Mouse (Mus musculus) adrenal gland, adult (tissue): ENCODE results near the gene Emc8.

Experiments
- DNase-seq, 2 experiments: peaks; one replicate each; pipeline ENCODE4 v3.0.0; 2022 to 2023; ENCODE audit warnings: low spot score in 1 of 2; ENCODE audit not compliant: inconsistent age in 2 of 2

Emc8 gene

GRCm38 (mm10) chr8:120642031-120642662 is 26.2 kb downstream of the Emc8 start:
- DNase-seq, result no peak

- no peak for DNase-seq
These were observed 27.1 kb downstream of the Emc8 start for GRCm38 (mm10) chr8:120641245-120641644.

GRCm38 (mm10) chr8:120634329-120634839 is 34.0 kb downstream of the Emc8 start:
- peak; percentile 85 to 93 for DNase-seq

DNA sequence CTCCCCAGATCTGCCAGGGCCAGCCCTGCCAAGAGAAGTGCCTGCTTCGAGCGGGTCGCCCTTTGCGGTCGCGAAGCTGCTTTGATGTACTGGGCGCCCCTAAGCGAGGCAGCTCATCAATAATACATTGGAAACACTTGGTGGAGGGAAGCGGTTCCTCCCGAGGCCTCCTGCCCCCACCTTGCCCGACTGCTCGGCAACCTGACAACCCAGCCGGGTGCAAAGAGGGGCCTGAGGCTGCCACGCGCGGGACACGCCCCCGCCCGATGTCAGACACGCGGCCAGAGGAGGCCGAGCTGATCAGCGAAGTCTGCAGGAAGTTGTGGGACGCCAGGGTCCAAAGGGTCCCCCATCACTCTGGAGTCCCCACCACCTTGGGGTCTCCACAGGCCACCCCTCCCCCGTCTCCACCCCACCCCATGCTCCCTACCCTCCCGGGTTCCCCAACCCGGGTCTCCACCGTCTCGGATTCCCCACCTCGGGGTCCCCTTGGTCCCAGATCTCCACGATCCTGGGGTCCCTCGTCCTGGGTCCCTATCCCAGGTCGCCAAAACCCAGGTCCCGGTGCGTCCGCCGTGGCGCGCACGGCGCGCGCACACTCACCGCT is 34.6 kb downstream of the Emc8 start:
- peak; percentile 47 to 67 for DNase-seq

DNA sequence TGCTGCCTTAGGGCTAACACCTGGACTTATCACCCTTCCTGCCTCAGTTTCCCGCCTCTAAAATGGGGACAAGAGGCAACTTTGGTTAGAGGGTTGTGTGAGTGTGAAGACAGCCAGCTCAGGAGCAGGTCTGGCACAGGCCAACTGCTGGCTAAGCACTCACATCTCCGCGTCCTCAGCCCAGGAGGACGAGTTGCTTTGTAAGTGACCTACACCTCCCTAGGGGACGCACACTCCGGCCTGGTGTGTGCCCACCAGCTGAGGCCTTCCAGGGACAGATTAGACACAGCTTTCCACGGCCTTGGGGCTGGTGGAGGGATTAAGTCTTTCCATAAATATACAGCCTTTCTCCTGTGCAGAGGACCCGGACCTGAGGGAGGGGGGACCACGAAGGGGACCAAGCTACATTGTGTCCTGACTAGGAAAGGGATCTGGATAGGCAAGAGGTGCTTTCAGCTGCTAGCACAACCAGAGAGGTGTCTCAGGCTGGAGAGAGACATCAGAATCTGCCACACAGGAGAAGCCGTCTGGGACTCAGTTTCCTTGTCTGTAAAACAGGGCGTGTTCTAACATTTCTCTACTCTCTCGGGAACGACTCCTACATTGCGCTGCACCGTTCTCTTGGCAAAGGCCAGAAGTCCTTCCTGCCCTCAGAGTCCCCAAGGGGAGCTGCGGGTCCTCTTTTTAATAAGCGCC is 35.3 kb downstream of the Emc8 start:
- DNase-seq, result no peak

DNA sequence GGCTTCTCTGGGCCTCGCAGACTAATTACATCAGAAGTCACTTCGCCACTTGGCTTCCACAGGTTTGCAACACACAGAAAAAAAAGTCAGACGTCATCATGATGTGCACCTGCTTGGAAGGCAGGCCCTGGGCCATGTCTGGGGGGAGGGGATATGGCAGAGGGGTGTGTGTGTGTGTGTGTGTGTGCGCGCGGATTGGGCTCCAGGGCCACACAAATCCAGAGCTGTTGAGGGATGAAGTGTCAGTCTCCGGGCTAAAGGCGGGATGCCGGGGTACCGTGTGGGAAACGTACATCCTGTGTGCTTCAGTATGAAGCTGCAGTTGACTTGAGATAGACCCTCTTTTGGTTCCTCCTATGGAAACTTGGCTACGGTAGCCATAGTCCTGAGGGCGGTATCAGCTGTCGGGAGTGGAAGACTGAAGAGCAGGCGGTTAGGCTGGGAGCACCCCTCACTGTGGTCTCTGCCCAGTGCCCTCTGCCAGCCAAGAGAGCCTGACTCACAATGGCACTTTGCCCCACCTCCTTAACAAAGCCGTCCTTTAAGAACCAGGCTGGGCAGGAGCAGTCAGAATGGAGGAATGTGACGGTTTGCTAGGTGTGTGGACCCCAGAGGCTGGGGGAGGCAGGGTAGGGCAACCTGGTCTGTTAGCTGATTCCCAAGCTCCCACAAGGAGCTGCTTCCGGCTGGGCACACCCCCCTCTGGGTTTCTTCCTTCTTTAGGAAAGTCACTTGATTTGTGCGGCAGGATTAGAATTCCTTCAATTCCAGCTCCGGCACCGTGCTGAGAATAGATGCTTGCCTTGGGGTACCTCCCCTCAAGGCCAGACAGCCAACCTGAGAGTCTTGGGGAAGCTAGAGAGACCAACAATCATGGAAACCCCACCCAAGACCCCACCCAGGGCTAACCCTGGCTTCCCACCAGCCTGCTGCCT is 36.7 kb downstream of the Emc8 start:
- DNase-seq, result no peak

DNA sequence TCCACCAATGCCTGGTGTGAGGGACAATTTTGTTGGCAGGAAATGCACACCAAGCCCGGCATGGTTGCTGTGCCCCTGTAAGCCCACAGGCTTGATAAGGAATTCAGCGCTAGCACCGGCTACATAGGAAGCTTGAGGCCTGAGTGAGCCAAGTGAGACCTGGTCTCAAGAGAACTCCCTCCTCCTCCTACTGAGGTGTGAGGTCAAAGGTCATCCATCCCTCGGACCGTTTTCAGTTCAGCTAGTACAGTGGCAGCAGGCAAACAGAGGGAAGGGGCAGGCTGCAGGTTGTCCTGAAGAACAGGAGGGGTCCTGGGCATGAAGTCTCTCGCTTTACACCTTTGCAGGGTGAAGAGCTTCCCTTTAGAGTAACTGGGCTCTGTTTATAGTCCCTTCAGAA is 37.5 kb downstream of the Emc8 start:
- no peak for DNase-seq

DNA sequence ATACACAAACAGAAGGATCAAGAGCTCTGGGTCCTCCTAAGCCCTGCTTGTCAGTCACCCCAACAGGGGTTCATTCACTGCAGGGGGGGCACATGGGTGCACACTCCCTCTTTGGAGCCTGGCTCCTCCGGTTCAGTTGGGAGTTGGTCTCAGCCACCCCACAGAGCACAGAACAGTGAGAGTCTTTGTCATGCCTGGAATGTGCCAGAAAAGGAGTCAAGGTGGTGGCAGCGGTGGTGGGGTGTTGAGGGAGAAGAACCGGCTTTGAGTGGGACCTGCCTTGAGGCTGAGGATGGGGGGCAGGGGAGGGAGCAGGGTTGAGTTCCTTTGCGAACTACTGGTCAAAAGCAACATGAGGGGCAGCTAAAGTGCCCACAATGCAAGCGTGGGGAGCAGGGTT is 38.3 kb downstream of the Emc8 start:
- no peak for DNase-seq

- no peak for DNase-seq
These were observed 41.1 kb downstream of the Emc8 start for GRCm38 (mm10) chr8:120627298-120627697.

GRCm38 (mm10) chr8:120626461-120626860 is 41.9 kb downstream of the Emc8 start:
- no peak for DNase-seq

DNA sequence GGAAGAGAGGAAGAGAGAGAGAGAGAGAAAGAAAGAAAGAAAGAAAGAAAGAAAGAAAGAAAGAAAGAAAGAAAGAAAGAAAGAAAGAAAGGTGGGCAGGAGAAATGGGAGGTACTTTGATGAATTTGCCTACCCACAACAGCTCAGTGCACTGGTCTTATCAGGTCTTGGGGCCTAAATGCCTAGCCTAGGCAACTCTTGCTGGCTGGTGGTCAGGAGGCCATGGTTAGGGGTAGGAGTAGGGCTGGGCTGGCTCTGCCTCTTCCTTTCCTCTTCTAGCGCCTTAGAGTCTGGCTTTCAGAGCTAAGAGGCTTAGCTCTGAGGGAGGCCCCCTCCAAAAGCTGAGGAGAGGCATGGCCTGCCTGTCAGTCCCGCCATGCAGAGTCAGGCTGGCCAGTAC is 44.8 kb downstream of the Emc8 start:
- DNase-seq, result no peak

DNA sequence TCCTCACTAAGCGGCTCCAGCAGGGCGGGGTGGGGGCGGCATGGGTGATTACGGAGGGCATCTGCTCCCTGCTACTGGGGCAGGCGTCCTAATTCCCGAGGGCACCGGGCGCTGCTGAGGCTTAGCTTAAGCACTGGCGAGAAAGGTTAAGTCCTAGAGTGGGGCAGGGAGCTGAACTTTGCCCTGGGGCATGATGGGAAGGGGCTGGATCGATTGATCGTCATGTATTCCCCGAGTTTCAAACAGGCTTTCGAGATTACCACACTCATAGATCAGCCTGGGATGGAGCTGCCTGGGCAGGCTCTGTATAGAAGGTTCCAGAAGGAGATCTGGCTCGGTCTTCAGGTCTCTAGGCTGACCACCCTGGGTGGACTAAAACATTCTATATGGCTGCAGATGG is 46.2 kb downstream of the Emc8 start:
- no peak for DNase-seq

DNA sequence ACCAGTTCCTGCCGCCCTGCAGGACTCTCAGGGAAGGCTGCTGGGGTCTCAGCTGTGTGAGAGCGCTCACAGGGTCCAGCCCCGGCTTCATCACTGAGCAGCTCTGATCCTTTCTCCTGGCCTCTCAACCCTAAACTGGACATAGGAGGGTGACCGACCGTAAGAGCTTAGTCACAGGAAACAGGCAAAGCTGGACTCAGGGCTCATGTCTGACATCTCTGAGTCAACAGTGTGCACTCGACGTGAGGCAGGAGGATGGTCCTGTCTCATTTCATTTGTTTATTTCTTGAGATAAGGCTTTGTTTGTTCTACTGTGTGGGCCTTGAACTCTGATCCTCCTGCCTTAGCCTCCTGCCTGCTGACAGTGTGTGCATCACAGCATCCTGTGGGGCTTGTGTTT is 47.9 kb downstream of the Emc8 start:
- no peak for DNase-seq

DNA sequence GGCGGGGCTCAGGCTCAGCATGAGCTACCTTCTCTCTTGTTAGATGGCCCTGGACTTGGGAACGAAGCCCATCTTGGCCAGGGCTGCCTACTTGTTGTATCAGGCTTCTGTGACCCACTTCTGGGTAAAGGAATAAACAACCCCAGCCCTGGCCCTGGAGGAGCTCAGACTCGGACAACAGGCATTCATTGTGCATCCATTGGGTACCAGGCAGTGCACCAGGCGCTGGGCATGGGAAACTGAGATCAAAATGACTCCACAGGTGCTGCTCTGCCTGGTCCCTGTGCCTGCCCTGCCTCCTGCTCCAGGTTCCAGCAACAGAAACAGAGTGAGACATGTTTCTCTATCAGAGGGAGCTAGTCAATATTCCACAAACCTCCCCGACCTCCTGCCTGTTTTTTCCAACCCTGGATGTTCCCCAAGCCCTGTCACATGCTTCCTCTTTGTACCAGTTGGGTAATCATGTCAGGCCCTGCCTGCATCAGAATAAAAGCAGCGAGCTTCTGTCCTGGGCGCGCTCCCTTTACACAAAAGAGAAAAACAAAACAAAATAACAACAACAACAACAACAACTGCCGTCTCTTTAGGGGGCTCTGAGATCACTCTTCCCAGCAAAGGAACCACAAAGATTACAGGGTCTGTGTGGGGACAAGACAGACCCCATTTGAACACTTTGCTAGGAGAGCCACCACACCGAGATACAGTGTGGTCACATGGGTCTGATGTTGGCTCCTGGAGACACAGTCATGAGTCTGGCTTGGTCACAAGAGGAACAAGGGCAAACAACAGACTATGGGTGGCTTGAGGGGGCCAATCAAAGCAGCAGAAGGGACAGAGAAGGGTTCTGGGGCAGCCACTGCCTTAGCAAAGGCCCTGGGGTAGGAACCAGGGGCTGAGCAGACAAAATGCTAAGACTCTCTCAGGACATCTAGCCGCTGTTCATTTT is 48.9 kb downstream of the Emc8 start:
- peak in 1 of 2 experiments; percentile 62 for DNase-seq

DNA sequence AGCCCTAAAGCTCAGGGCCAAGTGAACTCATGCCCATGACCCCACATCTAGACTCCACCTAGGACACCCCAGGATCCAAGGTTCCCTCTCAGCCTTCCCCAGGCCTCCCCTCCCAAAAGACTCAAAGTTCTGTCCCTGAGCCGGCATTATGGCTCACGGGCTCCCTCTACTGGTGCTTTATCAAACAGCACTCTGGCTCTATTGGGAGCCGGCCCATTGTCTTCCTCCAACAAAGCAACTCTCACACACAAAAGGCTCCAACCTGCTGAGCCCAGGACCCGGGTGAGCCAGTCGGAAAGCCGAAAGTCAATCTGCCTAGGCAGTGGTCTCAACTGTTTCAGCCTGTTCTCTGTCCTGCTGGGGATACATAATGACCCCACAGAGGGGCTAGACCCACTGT is 50.3 kb downstream of the Emc8 start:
- DNase-seq, result peak; percentile 61 to 86

GRCm38 (mm10) chr8:120616663-120617626 is 51.4 kb downstream of the Emc8 start:
- DNase-seq, result no peak

DNA sequence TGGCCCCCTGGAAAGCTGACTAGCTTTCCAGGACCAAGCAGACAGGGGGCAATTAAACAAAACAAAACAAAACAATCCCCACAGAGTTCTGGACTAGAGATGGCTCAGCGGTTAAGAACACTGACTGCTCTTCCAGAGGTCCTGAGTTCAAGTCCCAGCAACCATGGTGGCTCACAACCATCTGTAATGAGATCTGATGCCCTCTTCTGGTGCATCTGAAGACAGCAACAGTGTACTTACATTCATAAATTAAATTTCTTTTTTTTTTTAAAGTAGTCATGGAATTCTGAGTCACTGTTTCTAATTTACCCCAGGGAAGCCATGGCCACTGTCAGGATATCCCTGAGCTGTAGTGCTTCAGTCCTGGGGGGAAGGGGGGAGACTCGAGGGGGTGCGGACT is 53.9 kb downstream of the Emc8 start:
- DNase-seq, result no peak

DNA sequence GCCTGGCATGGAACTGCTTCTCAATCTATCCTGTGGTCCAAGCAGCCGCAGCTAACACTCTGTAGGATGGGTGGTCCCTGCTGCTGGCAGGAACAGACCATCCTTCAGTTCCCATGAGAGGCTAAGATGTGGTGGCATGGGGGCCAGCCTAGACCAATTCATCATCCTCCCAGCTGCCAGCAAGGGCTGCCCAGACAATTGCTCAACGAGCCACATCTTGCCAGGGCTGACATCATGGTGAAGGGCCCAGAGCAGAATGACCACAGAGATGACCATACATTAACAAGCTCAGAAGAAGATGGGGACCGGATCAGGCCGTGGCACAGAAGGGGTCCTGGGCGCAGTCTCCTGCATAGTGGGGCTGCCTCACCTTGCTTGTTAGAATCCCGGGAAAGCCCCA is 57.5 kb downstream of the Emc8 start:
- DNase-seq, result no peak

DNA sequence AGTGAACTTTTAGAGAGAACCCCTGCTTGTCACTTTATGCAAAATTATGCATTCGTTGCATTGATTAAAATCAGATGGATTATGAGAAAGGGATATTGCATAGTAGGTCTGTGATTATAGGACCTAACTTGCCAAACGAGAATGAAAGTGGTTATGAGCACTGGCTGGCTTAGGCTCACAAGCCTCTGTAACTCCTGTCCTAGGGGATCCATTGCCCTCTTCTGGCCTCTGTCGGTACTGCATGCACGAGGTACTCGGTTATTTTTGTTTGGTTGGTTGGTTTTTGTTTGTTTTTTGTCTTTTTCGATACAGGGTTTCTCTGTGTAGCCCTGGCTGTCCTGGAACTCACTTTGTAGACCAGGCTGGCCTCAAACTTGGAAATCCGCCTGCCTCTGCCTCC is 60.5 kb downstream of the Emc8 start:
- DNase-seq, result peak; percentile 64 to 89
